Mouse (Mus musculus): ENCODE results near the gene Olfr1370. TPM values are rescaled to one million over a fixed set of nuclear protein-coding genes. Genes with fewer than 3 reads are reported as not detected.
"Not testable (repeated sequence)": the region's sequence is repeated elsewhere in the genome, so short reads cannot be mapped to it uniquely, and the experiment has no call there.

Gene Olfr1370
- not detected in 2 replicates for polyA plus RNA-seq (2015; fragmentation: Nextera tagmentation; extraction: Ambion mirVana)

GRCm38 (mm10) chr13:21074847-21075246 is at the start of gene Olfr1370:
Olfr1370 (minus strand) TSS chr13:21074947.
- Histone ChIP-seq H3K27ac (no peak within 1 kb of the TSS), H3K9ac (no peak within 1 kb of the TSS), H3K4me2 (no peak within 1 kb of the TSS), H3K36me3 (no peaks in the 10 kb centered on the region), H3K27me3 (replicated peaks) (no peaks in the 10 kb centered on the region), H3K4me1 (no peaks in the 10 kb centered on the region), H3K9me3 (no peaks in the 10 kb centered on the region), H3K4me3 (replicated peaks) (no peak within 1 kb of the TSS)
- WGBS: 71% methylated on average over 3 of the region's 3 CpGs
- no peak for ATAC-seq (ENCODE audit: insufficient read depth, low FRiP score, low read depth)

- no peaks in the 10 kb centered on the region for H3K36me3 ChIP-seq
- H3K4me2 ChIP-seq: no peak overlapping the region
- H3K27ac ChIP-seq: no peak overlapping the region
- H3K27me3 ChIP-seq (replicated peaks): no peaks in the 10 kb centered on the region
- ATAC-seq (ENCODE audit: insufficient read depth, low FRiP score, low read depth): no peak
- no peaks in the 10 kb centered on the region for H3K9me3 ChIP-seq
- no peaks in the 10 kb centered on the region for H3K4me1 ChIP-seq
- H3K4me3 ChIP-seq (replicated peaks): no peak overlapping the region
- 73% methylated on average over 4 of the region's 4 CpGs for WGBS
- no peak overlapping the region for H3K9ac ChIP-seq
These were observed 39.4 kb upstream of the Olfr1370 start for GRCm38 (mm10) chr13:21114121-21114520.

GRCm38 (mm10) chr13:21111183-21111582 is 36.4 kb upstream of the Olfr1370 start, which contains the start of gene Olfr1369-ps1:
Olfr1369-ps1 (plus strand) TSS chr13:21111483.
- ATAC-seq (ENCODE audit: insufficient read depth, low FRiP score, low read depth); H3K36me3 ChIP-seq; H3K27ac ChIP-seq; H3K4me2 ChIP-seq; H3K9me3 ChIP-seq; H3K27me3 ChIP-seq (replicated peaks); H3K4me1 ChIP-seq; H3K4me3 ChIP-seq (replicated peaks); H3K9ac ChIP-seq: not testable (repeated sequence)
- 81% methylated on average over 3 of the region's 3 CpGs for WGBS

GRCm38 (mm10) chr13:21110441-21110840 is 35.7 kb upstream of the Olfr1370 start:
- H3K4me2 ChIP-seq: no peak overlapping the region
- H3K27me3 ChIP-seq (replicated peaks): no peaks in the 10 kb centered on the region
- no peaks in the 10 kb centered on the region for H3K36me3 ChIP-seq
- no peak overlapping the region for H3K4me3 ChIP-seq (replicated peaks)
- no peak overlapping the region for H3K27ac ChIP-seq
- WGBS: 85% methylated on average over 6 of the region's 6 CpGs
- ATAC-seq (ENCODE audit: insufficient read depth, low FRiP score, low read depth): no peak
- H3K4me1 ChIP-seq: no peaks in the 10 kb centered on the region
- no peaks in the 10 kb centered on the region for H3K9me3 ChIP-seq
- H3K9ac ChIP-seq: no peak overlapping the region

GRCm38 (mm10) chr13:21109759-21110158 is 35.0 kb upstream of the Olfr1370 start:
- ATAC-seq (ENCODE audit: insufficient read depth, low FRiP score, low read depth): no peak
- Histone ChIP-seq H3K36me3 (no peaks in the 10 kb centered on the region), H3K27me3 (replicated peaks) (no peaks in the 10 kb centered on the region), H3K27ac (no peak overlapping the region), H3K4me1 (no peaks in the 10 kb centered on the region), H3K4me3 (replicated peaks) (no peak overlapping the region), H3K9me3 (no peaks in the 10 kb centered on the region), H3K9ac (no peak overlapping the region), H3K4me2 (no peak overlapping the region)
- 88% methylated on average over 3 of the region's 3 CpGs for WGBS

- WGBS: 56% methylated on average over 2 of the region's 2 CpGs
- no peak overlapping the region for H3K4me3 ChIP-seq (replicated peaks)
- H3K36me3 ChIP-seq: no peaks in the 10 kb centered on the region
- H3K27me3 ChIP-seq (replicated peaks): no peaks in the 10 kb centered on the region
- no peak overlapping the region for H3K9ac ChIP-seq
- no peak for ATAC-seq (ENCODE audit: insufficient read depth, low FRiP score, low read depth)
- no peak overlapping the region for H3K4me2 ChIP-seq
- no peaks in the 10 kb centered on the region for H3K4me1 ChIP-seq
- H3K9me3 ChIP-seq: no peaks in the 10 kb centered on the region
- H3K27ac ChIP-seq: no peak overlapping the region
These were observed 7.9 kb upstream of the Olfr1370 start for GRCm38 (mm10) chr13:21082686-21083085.

GRCm38 (mm10) chr13:21066021-21066420 is 8.7 kb downstream of the Olfr1370 start:
- Histone ChIP-seq H3K4me1 (no peaks in the 10 kb centered on the region), H3K4me2 (no peak overlapping the region), H3K9ac (no peak overlapping the region), H3K4me3 (replicated peaks) (no peak overlapping the region), H3K27me3 (replicated peaks) (no peaks in the 10 kb centered on the region), H3K36me3 (no peaks in the 10 kb centered on the region), H3K9me3 (no peaks in the 10 kb centered on the region), H3K27ac (no peak overlapping the region)
- WGBS: 82% methylated on average over 2 of the region's 2 CpGs
- no peak for ATAC-seq (ENCODE audit: insufficient read depth, low FRiP score, low read depth)

GRCm38 (mm10) chr13:21050118-21050517 is 24.6 kb downstream of the Olfr1370 start:
- Histone ChIP-seq H3K9ac (no peak overlapping the region), H3K4me3 (replicated peaks) (no peak overlapping the region), H3K4me1 (no peaks in the 10 kb centered on the region), H3K27ac (no peak overlapping the region), H3K4me2 (no peak overlapping the region), H3K27me3 (replicated peaks) (no peaks in the 10 kb centered on the region), H3K9me3 (no peaks in the 10 kb centered on the region), H3K36me3 (no peaks in the 10 kb centered on the region)
- 39% methylated on average over 1 of the region's 1 CpGs for WGBS
- ATAC-seq (ENCODE audit: insufficient read depth, low FRiP score, low read depth): no peak

- no peak overlapping the region for H3K27ac ChIP-seq
- 94% methylated on average over 2 of the region's 2 CpGs for WGBS
- H3K27me3 ChIP-seq (replicated peaks): no peaks in the 10 kb centered on the region
- no peaks in the 10 kb centered on the region for H3K4me1 ChIP-seq
- no peak overlapping the region for H3K4me3 ChIP-seq (replicated peaks)
- H3K36me3 ChIP-seq: no peaks in the 10 kb centered on the region
- H3K4me2 ChIP-seq: no peak overlapping the region
- no peak overlapping the region for H3K9ac ChIP-seq
- no peak for ATAC-seq (ENCODE audit: insufficient read depth, low FRiP score, low read depth)
- no peaks in the 10 kb centered on the region for H3K9me3 ChIP-seq
These were observed 34.1 kb downstream of the Olfr1370 start for GRCm38 (mm10) chr13:21040589-21041199.

GRCm38 (mm10) chr13:21035981-21036380 is 38.8 kb downstream of the Olfr1370 start:
- Histone ChIP-seq H3K4me3 (replicated peaks) (no peak overlapping the region), H3K27ac (no peak overlapping the region), H3K36me3 (no peaks in the 10 kb centered on the region), H3K9me3 (no peaks in the 10 kb centered on the region), H3K9ac (no peak overlapping the region), H3K4me1 (no peaks in the 10 kb centered on the region), H3K27me3 (replicated peaks) (no peaks in the 10 kb centered on the region), H3K4me2 (no peak overlapping the region)
- ATAC-seq (ENCODE audit: insufficient read depth, low FRiP score, low read depth): no peak

GRCm38 (mm10) chr13:21035011-21035410 is 39.7 kb downstream of the Olfr1370 start:
- Histone ChIP-seq H3K9me3 (no peaks in the 10 kb centered on the region), H3K4me2 (no peak overlapping the region), H3K9ac (no peak overlapping the region), H3K4me3 (replicated peaks) (no peak overlapping the region), H3K27me3 (replicated peaks) (no peaks in the 10 kb centered on the region), H3K36me3 (no peaks in the 10 kb centered on the region), H3K27ac (no peak overlapping the region), H3K4me1 (no peaks in the 10 kb centered on the region)
- ATAC-seq (ENCODE audit: insufficient read depth, low FRiP score, low read depth): no peak
- WGBS: 74% methylated on average over 3 of the region's 3 CpGs

- H3K27ac ChIP-seq: no peak overlapping the region
- H3K36me3 ChIP-seq: no peaks in the 10 kb centered on the region
- no peak for ATAC-seq (ENCODE audit: insufficient read depth, low FRiP score, low read depth)
- no peaks in the 10 kb centered on the region for H3K9me3 ChIP-seq
- H3K4me3 ChIP-seq (replicated peaks): no peak overlapping the region
- H3K9ac ChIP-seq: no peak overlapping the region
- H3K4me1 ChIP-seq: no peaks in the 10 kb centered on the region
- H3K27me3 ChIP-seq (replicated peaks): no peaks in the 10 kb centered on the region
- H3K4me2 ChIP-seq: no peak overlapping the region
- WGBS: 63% methylated on average over 3 of the region's 3 CpGs
These were observed 41.6 kb downstream of the Olfr1370 start for GRCm38 (mm10) chr13:21033176-21033575.

GRCm38 (mm10) chr13:21024831-21025230 is 49.9 kb downstream of the Olfr1370 start:
- ATAC-seq (ENCODE audit: insufficient read depth, low FRiP score, low read depth): no peak
- H3K9me3 ChIP-seq: no peaks in the 10 kb centered on the region
- 80% methylated on average over 5 of the region's 5 CpGs for WGBS
- H3K4me1 ChIP-seq: no peaks in the 10 kb centered on the region
- no peak overlapping the region for H3K4me3 ChIP-seq (replicated peaks)
- H3K36me3 ChIP-seq: no peaks in the 10 kb centered on the region
- no peak overlapping the region for H3K27ac ChIP-seq
- H3K4me2 ChIP-seq: no peak overlapping the region
- H3K9ac ChIP-seq: no peak overlapping the region
- H3K27me3 ChIP-seq (replicated peaks): no peaks in the 10 kb centered on the region
